Mouse (Mus musculus): ENCODE measurements around the gene Dock8. TPM values are rescaled to one million over a fixed set of nuclear protein-coding genes. Genes with fewer than 3 reads are reported as not detected.

The Dock8 gene
- 0.67 and 0.72 TPM in 2 replicates for polyA plus RNA-seq (2012; rRNA removed)

DNA sequence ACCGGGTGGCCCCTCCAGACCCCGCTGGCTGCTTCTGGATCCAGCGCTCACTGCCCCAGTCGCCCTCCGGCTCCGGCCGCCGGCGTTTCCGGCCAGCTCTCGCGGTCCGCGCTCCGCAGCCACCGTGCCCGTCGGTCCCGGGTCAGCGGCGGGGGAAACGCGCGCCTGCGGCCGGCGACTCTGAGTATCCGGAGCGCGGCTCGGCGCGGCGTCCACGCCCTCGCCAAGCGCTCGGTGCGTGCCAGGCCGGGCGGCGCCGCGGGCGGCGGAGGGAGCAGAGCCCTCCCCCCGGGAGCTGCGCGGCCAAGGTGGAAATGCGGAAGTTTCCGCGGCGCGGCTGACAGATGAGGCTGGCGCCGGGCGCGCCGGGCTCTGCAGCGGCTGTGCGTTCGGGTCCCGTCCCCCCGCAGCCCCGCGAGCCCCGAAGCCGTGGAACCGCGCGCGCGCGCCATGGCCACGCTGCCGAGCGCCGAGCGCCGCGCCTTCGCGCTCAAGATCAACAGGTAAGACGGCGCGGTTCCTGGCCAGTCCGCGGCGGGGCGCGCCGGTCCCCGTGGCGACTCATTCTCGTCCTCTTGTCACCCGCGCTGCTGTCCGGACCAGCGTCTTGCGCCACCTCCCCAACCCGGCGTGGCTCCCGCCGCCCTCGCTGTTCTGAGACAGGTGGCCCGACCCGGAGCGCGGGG is at the start of gene Dock8:
Dock8 (plus strand) TSS at position 334 of the 686 bp plus-strand sequence.
- H3K27me3 ChIP-seq (ENCODE audit: control insufficient read depth, insufficient read depth, low read length), result no peaks in the 10 kb centered on the region; the same call in 1 of the 2 replicates
- DNase-seq, result peak; percentile 31 to 37
- H3K27ac ChIP-seq (ENCODE audit: insufficient read depth, low read length), result no peak within 1 kb of the TSS
- no peak for TF ChIP-seq CTCF (IDR thresholded peaks at IDR 0.05; ENCODE audit: borderline replicate concordance, insufficient read depth, low read depth, low read length)
- TF ChIP-seq POLR2A (IDR thresholded peaks at IDR 0.05; ENCODE audit: borderline replicate concordance, insufficient read depth, low read length), result no peak
- WGBS, result under 1% methylated on average over 109 of the region's 109 CpGs
- no peak within 1 kb of the TSS for H3K4me3 ChIP-seq (replicated peaks; ENCODE audit: insufficient read depth, low read depth, low read length)
- no peaks in the 10 kb centered on the region for H3K4me1 ChIP-seq (ENCODE audit: control insufficient read depth, insufficient read depth, low read length)

DNA sequence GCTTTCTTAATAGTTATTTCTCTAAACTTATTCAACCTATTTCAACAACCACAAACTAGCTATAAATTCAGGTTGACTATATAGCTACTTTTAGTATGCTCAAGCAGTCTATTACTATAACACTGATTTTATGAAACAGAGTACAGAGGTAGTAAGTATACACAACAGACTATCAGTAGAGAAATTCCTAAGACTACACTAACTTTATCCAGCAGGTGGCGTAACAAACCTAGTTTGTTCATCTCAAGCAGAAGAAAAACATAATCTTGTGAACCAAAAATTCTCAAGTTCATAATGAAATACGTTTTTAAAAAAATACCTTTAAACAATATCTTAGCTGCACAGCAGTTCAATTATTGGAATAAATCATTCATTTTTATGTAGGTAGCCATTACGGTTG is 40.8 kb upstream of the Dock8 start:
- Histone ChIP-seq H3K27ac (ENCODE audit: insufficient read depth, low read length) (no peak overlapping the region), H3K4me1 (ENCODE audit: control insufficient read depth, insufficient read depth, low read length) (no peaks in the 10 kb centered on the region), H3K27me3 (ENCODE audit: control insufficient read depth, insufficient read depth, low read length) (no peaks in the 10 kb centered on the region), H3K4me3 (replicated peaks; ENCODE audit: insufficient read depth, low read depth, low read length) (no peak overlapping the region)
- peak in 1 of 2 experiments; percentile 39 for DNase-seq
- 35% methylated on average over 3 of the region's 3 CpGs for WGBS
- TF ChIP-seq CTCF (IDR thresholded peaks at IDR 0.05; ENCODE audit: borderline replicate concordance, insufficient read depth, low read depth, low read length) (no peak), POLR2A (IDR thresholded peaks at IDR 0.05; ENCODE audit: borderline replicate concordance, insufficient read depth, low read length) (no peak)

DNA sequence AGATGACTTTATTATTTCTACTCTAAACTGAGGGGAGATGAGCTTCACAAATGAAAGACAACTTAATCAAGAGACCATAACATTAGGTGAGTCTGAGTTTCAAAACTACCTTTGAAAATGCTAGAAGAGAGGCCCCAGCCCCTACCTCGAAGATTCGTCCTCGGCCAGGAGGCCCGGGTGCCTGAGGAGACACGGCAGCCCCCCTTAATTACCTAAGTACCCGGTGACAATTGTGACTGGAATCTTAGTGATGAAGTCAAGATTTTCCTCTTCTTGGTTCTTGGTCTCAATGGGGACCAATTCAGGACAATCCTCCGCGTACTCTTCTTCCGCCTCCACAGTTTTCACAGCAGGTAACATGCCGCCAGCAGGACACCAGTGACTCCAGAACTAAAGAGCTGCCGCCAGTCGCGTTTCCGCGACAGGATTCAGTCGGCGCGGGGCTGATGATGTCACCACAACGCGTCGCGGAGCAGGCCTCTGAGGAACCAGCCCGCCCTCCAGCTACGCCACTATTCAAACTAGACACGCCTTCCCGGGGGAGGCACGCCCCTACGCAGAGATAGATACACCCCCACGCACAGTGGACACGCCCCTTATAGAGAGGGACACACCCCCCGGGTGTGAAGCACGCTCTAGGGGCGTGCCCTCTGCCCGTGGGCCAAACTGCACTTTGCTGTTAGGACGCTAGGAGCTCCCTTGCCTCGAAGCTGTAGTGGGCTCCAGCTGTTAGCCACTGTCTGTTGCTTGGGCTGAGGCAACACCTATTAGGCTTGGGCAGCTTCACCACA is 38.0 kb upstream of the Dock8 start, which contains the start of gene Cbwd1:
Cbwd1 (minus strand) TSS at position 439 of the 791 bp plus-strand sequence.
- Histone ChIP-seq H3K4me1 (ENCODE audit: control insufficient read depth, insufficient read depth, low read length) (no peaks in the 10 kb centered on the region), H3K4me3 (replicated peaks; ENCODE audit: insufficient read depth, low read depth, low read length) (peak within 1 kb of the TSS; percentile 85), H3K27ac (ENCODE audit: insufficient read depth, low read length) (no peak within 1 kb of the TSS), H3K27me3 (ENCODE audit: control insufficient read depth, insufficient read depth, low read length) (no peaks in the 10 kb centered on the region)
- peak; percentile 81; the same call in 1 of the 2 replicates for TF ChIP-seq POLR2A (IDR thresholded peaks at IDR 0.05; ENCODE audit: borderline replicate concordance, insufficient read depth, low read length)
- peak; percentile 80 for TF ChIP-seq CTCF (IDR thresholded peaks at IDR 0.05; ENCODE audit: borderline replicate concordance, insufficient read depth, low read depth, low read length)
- under 1% methylated on average over 36 of the region's 36 CpGs for WGBS
- DNase-seq, result peak; percentile 93 to 95

DNA sequence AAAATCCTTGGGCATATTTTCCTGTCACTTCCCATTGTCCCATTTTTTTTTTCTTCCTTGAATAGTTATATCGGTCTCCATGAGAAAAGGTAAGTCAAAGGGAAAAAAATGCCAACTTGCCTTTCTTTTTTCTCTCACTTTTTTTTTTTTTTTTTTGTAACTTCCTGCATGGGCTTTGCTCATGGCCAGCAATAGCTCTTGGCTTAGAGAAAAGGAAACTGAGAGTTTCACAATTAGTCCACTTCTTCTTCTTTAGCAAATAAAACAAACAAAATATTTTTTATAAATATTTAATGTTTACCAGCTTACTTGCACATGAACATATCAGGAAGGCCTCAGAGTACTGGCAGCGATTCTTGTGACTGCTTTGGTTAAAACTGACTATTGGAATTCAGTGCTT is 33.1 kb upstream of the Dock8 start:
- Histone ChIP-seq H3K27me3 (ENCODE audit: control insufficient read depth, insufficient read depth, low read length) (no peaks in the 10 kb centered on the region), H3K4me3 (replicated peaks; ENCODE audit: insufficient read depth, low read depth, low read length) (no peak overlapping the region), H3K4me1 (ENCODE audit: control insufficient read depth, insufficient read depth, low read length) (no peaks in the 10 kb centered on the region), H3K27ac (ENCODE audit: insufficient read depth, low read length) (no peak overlapping the region)
- no peak for DNase-seq
- 75% methylated on average over 2 of the region's 2 CpGs for WGBS
- TF ChIP-seq CTCF (IDR thresholded peaks at IDR 0.05; ENCODE audit: borderline replicate concordance, insufficient read depth, low read depth, low read length), result no peak
- TF ChIP-seq POLR2A (IDR thresholded peaks at IDR 0.05; ENCODE audit: borderline replicate concordance, insufficient read depth, low read length), result no peak

DNA sequence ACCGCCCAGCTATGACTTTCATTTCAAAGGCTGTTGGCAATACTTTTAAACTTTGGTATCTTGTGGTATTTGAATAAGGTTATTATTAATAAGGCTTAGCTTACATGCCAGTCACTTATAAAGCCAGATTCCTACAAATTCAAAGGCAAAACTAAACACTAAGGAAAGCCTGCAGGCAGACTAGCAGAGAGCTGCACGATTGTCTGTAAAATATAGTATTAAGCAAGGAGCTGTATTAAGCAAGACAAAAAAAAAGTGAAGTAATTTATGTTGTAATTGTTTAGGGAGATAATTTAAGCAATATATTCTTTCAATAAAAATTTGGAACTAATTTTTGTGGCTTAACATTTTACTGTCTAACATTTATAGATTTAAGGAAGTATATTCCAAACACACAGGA is 32.4 kb upstream of the Dock8 start:
- Histone ChIP-seq H3K4me3 (replicated peaks; ENCODE audit: insufficient read depth, low read depth, low read length) (no peak overlapping the region), H3K27ac (ENCODE audit: insufficient read depth, low read length) (no peak overlapping the region), H3K27me3 (ENCODE audit: control insufficient read depth, insufficient read depth, low read length) (no peaks in the 10 kb centered on the region), H3K4me1 (ENCODE audit: control insufficient read depth, insufficient read depth, low read length) (no peaks in the 10 kb centered on the region)
- WGBS, result 86% methylated on average over 2 of the region's 2 CpGs
- TF ChIP-seq POLR2A (IDR thresholded peaks at IDR 0.05; ENCODE audit: borderline replicate concordance, insufficient read depth, low read length) (no peak), CTCF (IDR thresholded peaks at IDR 0.05; ENCODE audit: borderline replicate concordance, insufficient read depth, low read depth, low read length) (no peak)
- DNase-seq, result no peak

DNA sequence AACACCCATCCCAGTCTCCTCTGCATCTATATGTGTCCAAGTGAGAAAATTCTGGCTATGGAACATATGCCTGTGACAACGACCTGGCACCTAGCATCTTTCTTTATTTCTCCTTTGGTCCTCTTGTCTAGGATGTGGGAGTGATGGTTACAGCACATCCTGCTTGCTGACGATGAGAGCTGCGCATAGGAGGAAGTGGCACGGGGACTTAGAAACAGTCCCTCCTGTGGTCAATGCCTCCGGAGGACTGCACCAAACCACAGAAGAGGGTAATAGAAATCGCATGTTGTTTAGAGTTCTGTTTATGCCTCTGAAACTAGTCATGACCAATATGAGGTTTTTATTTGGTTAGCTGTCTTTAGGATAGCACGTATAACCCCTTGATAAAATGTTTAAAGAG is 28.0 kb upstream of the Dock8 start:
- TF ChIP-seq CTCF (IDR thresholded peaks at IDR 0.05; ENCODE audit: borderline replicate concordance, insufficient read depth, low read depth, low read length), result no peak
- DNase-seq, result no peak
- 85% methylated on average over 7 of the region's 7 CpGs for WGBS
- Histone ChIP-seq H3K27ac (ENCODE audit: insufficient read depth, low read length) (no peak overlapping the region), H3K4me3 (replicated peaks; ENCODE audit: insufficient read depth, low read depth, low read length) (no peak overlapping the region), H3K27me3 (ENCODE audit: control insufficient read depth, insufficient read depth, low read length) (no peaks in the 10 kb centered on the region), H3K4me1 (ENCODE audit: control insufficient read depth, insufficient read depth, low read length) (no peaks in the 10 kb centered on the region)

DNA sequence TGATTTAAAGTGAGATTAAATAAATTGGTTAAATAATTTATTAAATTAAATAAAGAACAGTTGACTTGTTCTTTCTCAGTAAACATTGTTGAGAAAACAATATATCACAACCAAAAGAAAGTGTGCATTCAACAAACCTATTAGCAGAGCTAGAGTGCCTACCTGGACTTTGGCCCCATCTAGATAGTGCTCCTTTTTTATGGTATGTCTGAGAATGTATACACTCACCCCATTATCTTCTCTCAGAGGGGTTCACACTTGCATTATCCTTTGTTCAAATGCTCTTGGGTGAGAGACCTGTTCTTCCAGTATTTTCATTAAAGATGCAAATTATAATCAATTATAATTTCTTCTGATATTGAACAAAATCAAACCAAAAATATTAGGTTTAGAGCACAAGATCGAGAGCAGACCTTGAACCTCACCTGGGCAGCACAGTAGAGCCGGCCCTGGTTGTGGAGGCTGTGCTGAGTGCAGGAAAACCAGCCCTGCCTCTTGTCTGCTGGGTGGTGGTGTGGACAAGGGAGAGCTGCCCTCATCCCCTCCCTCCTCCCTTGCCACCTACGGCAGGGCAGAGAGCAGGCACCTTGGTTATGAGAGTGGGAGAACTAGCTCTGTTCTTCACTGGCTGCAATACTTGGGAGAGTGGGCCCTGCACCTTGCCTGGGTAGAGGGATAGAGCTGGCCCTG is 26.5 kb upstream of the Dock8 start:
- Histone ChIP-seq H3K27me3 (ENCODE audit: control insufficient read depth, insufficient read depth, low read length) (no peaks in the 10 kb centered on the region), H3K4me3 (replicated peaks; ENCODE audit: insufficient read depth, low read depth, low read length) (no peak overlapping the region), H3K4me1 (ENCODE audit: control insufficient read depth, insufficient read depth, low read length) (no peaks in the 10 kb centered on the region), H3K27ac (ENCODE audit: insufficient read depth, low read length) (no peak overlapping the region)
- TF ChIP-seq POLR2A (IDR thresholded peaks at IDR 0.05; ENCODE audit: borderline replicate concordance, insufficient read depth, low read length) (no peak), CTCF (IDR thresholded peaks at IDR 0.05; ENCODE audit: borderline replicate concordance, insufficient read depth, low read depth, low read length) (no peak)
- 90% methylated on average over 3 of the region's 3 CpGs for WGBS
- DNase-seq, result no peak

Measured in cerebellum, adult 2 months (tissue).